Mouse (Mus musculus) urinary bladder, postnatal 36 days (tissue): ENCODE results near the gene Tex14.
"Not testable (repeated sequence)": the region's sequence is repeated elsewhere in the genome, so short reads cannot be mapped to it uniquely, and the experiment has no call there.

Experiments used
- DNase-seq, 2 experiments: peaks; one replicate each; pipeline ENCODE4 v3.0.0; 2022; ENCODE audit warnings: low spot score in 2 of 2, mixed read lengths in 1 of 2

Gene Tex14

GRCm38 (mm10) chr11:87426450-87427250, 21.8 kb downstream of the Tex14 start:
- DNase-seq = peak; percentile 74 to 84

GRCm38 (mm10) chr11:87427273-87428050, 22.6 kb downstream of the Tex14 start:
- no peak for DNase-seq

- DNase-seq = no peak
These were observed 23.3 kb downstream of the Tex14 start for GRCm38 (mm10) chr11:87428051-87428673.

- DNase-seq = no peak
These were observed 24.5 kb downstream of the Tex14 start for GRCm38 (mm10) chr11:87429363-87429762.

GRCm38 (mm10) chr11:87430374-87430773, 25.5 kb downstream of the Tex14 start:
- DNase-seq = no peak

GRCm38 (mm10) chr11:87431813-87432212, 26.9 kb downstream of the Tex14 start:
- DNase-seq = not testable (repeated sequence)

- DNase-seq = no peak
These were observed 27.6 kb downstream of the Tex14 start for GRCm38 (mm10) chr11:87432447-87432846.

GRCm38 (mm10) chr11:87432933-87433669, 28.2 kb downstream of the Tex14 start:
- DNase-seq = no peak

- DNase-seq = not testable (repeated sequence)
These were observed 30.2 kb downstream of the Tex14 start for GRCm38 (mm10) chr11:87435107-87435506.

GRCm38 (mm10) chr11:87436326-87437232, 31.7 kb downstream of the Tex14 start:
- no peak for DNase-seq

GRCm38 (mm10) chr11:87439796-87440420, 35.0 kb downstream of the Tex14 start:
- DNase-seq = no peak

GRCm38 (mm10) chr11:87442643-87443372, 37.9 kb downstream of the Tex14 start:
- DNase-seq = peak; percentile 74 to 80

- peak in 1 of 2 experiments; percentile 53 for DNase-seq
These were observed 38.6 kb downstream of the Tex14 start for GRCm38 (mm10) chr11:87443373-87443883.

- not testable (repeated sequence) for DNase-seq
These were observed 39.2 kb downstream of the Tex14 start for GRCm38 (mm10) chr11:87444056-87444455.

- no peak for DNase-seq
These were observed 40.0 kb downstream of the Tex14 start for GRCm38 (mm10) chr11:87444735-87445428.

GRCm38 (mm10) chr11:87445593-87445992, 40.7 kb downstream of the Tex14 start:
- DNase-seq = not testable (repeated sequence)

- DNase-seq = no peak
These were observed 41.3 kb downstream of the Tex14 start for GRCm38 (mm10) chr11:87446159-87446558.

- DNase-seq = no peak
These were observed 42.6 kb downstream of the Tex14 start for GRCm38 (mm10) chr11:87447429-87447828.

- DNase-seq = peak; percentile 92 to 95
These were observed 43.2 kb downstream of the Tex14 start for GRCm38 (mm10) chr11:87448081-87448475.
